Mouse (Mus musculus) kidney, adult 2 months (tissue): ENCODE results near the gene Mei1.

Experiments used
- CTCF ChIP-seq: fragments of 200-500 bp; conservative IDR thresholded peaks from 2 replicates; pipeline ENCODE4 v1.5.1; 2011; ENCODE audit warnings: low read depth, mild to moderate bottlenecking, control low read depth, low read length, moderate library complexity, mixed read lengths; ENCODE audit not compliant: insufficient read depth, insufficient read length
- POLR2A ChIP-seq: fragments of 200-500 bp; IDR thresholded peaks from one replicate; pipeline ENCODE4 v1.6.1; 2011; ENCODE audit warnings: low read depth, low read length, control low read depth

DNA sequence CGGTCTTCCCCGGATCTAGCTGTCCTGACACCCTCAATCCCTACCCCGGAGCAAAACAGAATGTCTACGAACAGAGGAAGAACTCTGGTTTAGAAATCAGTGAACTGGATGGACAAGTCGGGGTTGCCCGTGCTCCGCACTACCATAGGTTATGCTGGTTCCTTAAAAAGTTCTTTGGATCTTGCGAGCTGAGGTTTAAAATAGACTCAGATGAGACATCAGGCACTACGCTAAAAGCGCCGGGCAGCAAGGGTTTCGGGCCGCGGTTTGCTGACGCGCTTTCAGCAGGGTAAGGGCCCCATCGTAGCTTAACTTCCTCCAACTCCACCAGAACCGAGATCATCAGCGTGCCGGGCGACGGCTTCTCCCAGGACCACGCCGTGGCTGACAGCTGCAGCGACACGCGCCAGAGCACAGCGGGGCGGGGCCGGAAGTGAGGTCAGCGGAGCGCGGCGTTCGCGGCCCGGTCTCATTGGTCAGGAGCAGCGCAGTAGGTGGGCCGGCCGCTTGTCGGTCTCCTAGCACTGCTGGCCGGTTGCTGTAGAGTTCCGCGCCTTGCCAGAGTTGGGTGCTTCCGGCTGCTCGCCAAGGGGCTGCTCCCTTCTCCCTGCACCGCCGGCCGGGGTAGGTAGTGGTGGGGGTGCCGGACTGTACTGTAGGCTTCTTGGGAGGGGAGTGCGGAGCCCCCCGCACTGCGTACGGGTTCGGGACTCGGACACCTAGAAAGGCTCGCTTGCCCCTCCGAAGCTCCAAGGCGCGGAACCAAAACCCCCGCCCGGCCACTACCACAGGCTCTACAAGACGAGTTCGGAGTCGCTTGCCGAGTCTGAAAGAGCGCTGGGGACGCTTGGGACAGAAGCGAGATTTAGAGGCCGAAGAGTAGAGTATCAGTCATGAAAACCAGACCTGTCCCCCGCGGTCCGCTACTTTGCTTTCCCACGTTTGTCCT is 57.9 kb downstream of the Mei1 start, which contains the start of gene Ccdc134:
- no peak for TF ChIP-seq CTCF
- peak; percentile 57 for TF ChIP-seq POLR2A
